ENCODE assay signal across 27 mouse cellular contexts in the genomic region with DNA sequence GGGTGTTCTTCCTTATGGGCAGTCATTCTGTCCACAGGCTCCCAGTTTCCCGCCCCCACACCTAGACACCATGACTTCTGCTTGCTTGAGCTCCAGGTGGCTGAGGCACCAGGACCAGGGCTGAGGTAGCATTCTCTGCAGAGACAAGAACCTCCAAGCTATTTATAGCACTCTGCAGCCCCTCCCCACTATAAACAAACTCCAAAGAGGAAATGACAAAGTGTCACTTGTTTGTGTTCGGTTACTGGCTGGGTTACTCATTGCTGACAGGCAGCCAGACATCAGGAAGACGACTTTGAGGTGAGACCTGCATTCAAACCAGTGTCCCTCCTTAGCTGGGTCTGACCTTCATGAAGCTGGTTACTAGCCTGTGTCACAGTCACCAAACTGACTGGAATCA. TPM values are rescaled to one million over a fixed set of nuclear protein-coding genes. Genes with fewer than 3 reads are reported as not detected.
DNase-seq lines count a peak whose midpoint lies in the region; ATAC-seq and TF ChIP-seq lines count a peak whose summit lies in the region.
"Had no signal": no experiment of that assay in that cellular context is flagged by ENCODE, and none has a peak within 500 bp of the region (broad histone marks: within the 10 kb centered on the region; RNA-seq: fewer than 3 reads in every experiment).

No protein-coding gene starts in this region.

- peak; percentile 55 for DNase-seq in lung, embryonic 14.5 days
- no peak for DNase-seq in lung, postnatal 0 days (ENCODE audit: low spot score)
- DNase-seq in thymus, postnatal 0 days (ENCODE audit: low spot score) = peak; percentile 50
- DNase-seq in thymus, postnatal 10 days (ENCODE audit: low spot score in 2 of 2) = no peak
- peak; percentile 49 for DNase-seq in thymus, postnatal 14 days
- DNase-seq in kidney, adult 2 months = no peak
- no peak for DNase-seq in hindbrain, embryonic 10.5 days (ENCODE audit: low spot score)
- no peak for DNase-seq in spleen, adult 12 weeks (ENCODE audit: low spot score)
- DNase-seq: adrenal gland, postnatal 36 days; cerebellum, adult 2 months; cerebellum, postnatal 14 days; gastrocnemius, postnatal 10 days; heart, postnatal 14 days; kidney, postnatal 25 days; liver, embryonic 13.5 days; right cerebral cortex, postnatal 4 days had no signal

- H3K4me1 ChIP-seq in lung, embryonic 14.5 days (ENCODE audit: insufficient read depth) = peaks cover 4% of the 10 kb centered on the region; the same call in 1 of the 2 replicates
- no peaks in the 10 kb centered on the region for H3K4me1 ChIP-seq in lung, postnatal 0 days (ENCODE audit: insufficient read depth, low read depth, low read length)
- H3K4me1 ChIP-seq in kidney, adult 2 months (ENCODE audit: control insufficient read depth, insufficient read depth, low read length) = no peaks in the 10 kb centered on the region
- peaks cover 8% of the 10 kb centered on the region for H3K4me1 ChIP-seq in hindbrain, embryonic 10.5 days (replicated peaks)

- TF ChIP-seq POLR2A in kidney, adult 2 months (IDR thresholded peaks at IDR 0.05; ENCODE audit: low read depth, low read length) = no peak

- no peak overlapping the region for H3K4me3 ChIP-seq in lung, embryonic 14.5 days (ENCODE audit: low read depth, low read length)
- H3K4me3 ChIP-seq in lung, postnatal 0 days (ENCODE audit: low read depth, low read length) = no peak overlapping the region
- H3K4me3 ChIP-seq in kidney, adult 2 months (ENCODE audit: insufficient read depth, low read depth, low read length) = no peak overlapping the region
- H3K4me3 ChIP-seq in hindbrain, embryonic 10.5 days = no peak overlapping the region
- H3K4me3 ChIP-seq: embryonic facial prominence, embryonic 10.5 days; embryonic facial prominence, embryonic 15.5 days; forebrain, embryonic 13.5 days; hindbrain, embryonic 12.5 days; limb, embryonic 10.5 days; limb, embryonic 15.5 days; liver, embryonic 13.5 days; lung, embryonic 15.5 days; midbrain, embryonic 13.5 days; neural tube, embryonic 13.5 days had no signal

- no peak overlapping the region for H3K4me2 ChIP-seq in lung, embryonic 14.5 days
- H3K4me2 ChIP-seq in lung, postnatal 0 days (replicated peaks; ENCODE audit: low read depth, low read length) = no peak overlapping the region
- H3K4me2 ChIP-seq: embryonic facial prominence, embryonic 15.5 days; forebrain, embryonic 13.5 days; hindbrain, embryonic 12.5 days; limb, embryonic 15.5 days; liver, embryonic 13.5 days; lung, embryonic 15.5 days; midbrain, embryonic 13.5 days; neural tube, embryonic 13.5 days had no signal

- no peak overlapping the region for H3K27ac ChIP-seq in lung, embryonic 14.5 days (ENCODE audit: low read depth)
- no peak overlapping the region for H3K27ac ChIP-seq in lung, postnatal 0 days (ENCODE audit: low read length)
- H3K27ac ChIP-seq in kidney, adult 2 months (ENCODE audit: insufficient read depth, low read depth, low read length) = no peak overlapping the region
- H3K27ac ChIP-seq in hindbrain, embryonic 10.5 days = no peak overlapping the region
- H3K27ac ChIP-seq: embryonic facial prominence, embryonic 10.5 days; embryonic facial prominence, embryonic 15.5 days; forebrain, embryonic 13.5 days; hindbrain, embryonic 12.5 days; hindbrain, postnatal 0 days; limb, embryonic 10.5 days; limb, embryonic 15.5 days; liver, embryonic 13.5 days; lung, embryonic 15.5 days; midbrain, embryonic 13.5 days; neural tube, embryonic 13.5 days had no signal

- WGBS in lung, embryonic 14.5 days = 15% methylated on average over 3 of the region's 3 CpGs
- 30% methylated on average over 3 of the region's 3 CpGs for WGBS in lung, postnatal 0 days
- 34% methylated on average over 3 of the region's 3 CpGs for WGBS in kidney, adult 2 months
- 70% methylated on average over 3 of the region's 3 CpGs for WGBS in hindbrain, embryonic 10.5 days

- no peaks in the 10 kb centered on the region for H3K9me3 ChIP-seq in lung, embryonic 14.5 days (ENCODE audit: low read depth, low read length)
- H3K9me3 ChIP-seq in lung, postnatal 0 days (ENCODE audit: low read length) = no peaks in the 10 kb centered on the region
- no peaks in the 10 kb centered on the region for H3K9me3 ChIP-seq in hindbrain, embryonic 10.5 days
- H3K9me3 ChIP-seq: embryonic facial prominence, embryonic 10.5 days; embryonic facial prominence, embryonic 15.5 days; forebrain, embryonic 13.5 days; hindbrain, embryonic 12.5 days; limb, embryonic 10.5 days; limb, embryonic 15.5 days; liver, embryonic 13.5 days; lung, embryonic 15.5 days; midbrain, embryonic 13.5 days; neural tube, embryonic 13.5 days had no signal

- 0 out of 2 replicates have a peak, but pooled peaks have one; percentile 13 for ATAC-seq in lung, embryonic 14.5 days (ENCODE audit: insufficient read depth)
- no peak for ATAC-seq in lung, postnatal 0 days
- ATAC-seq: forebrain, embryonic 13.5 days; hindbrain, postnatal 0 days; intestine, postnatal 0 days; midbrain, embryonic 13.5 days had no signal

- H3K27me3 ChIP-seq in lung, embryonic 14.5 days (ENCODE audit: insufficient read depth, low read length) = no peaks in the 10 kb centered on the region
- no peaks in the 10 kb centered on the region for H3K27me3 ChIP-seq in lung, postnatal 0 days (replicated peaks; ENCODE audit: insufficient read depth, low read length)
- no peaks in the 10 kb centered on the region for H3K27me3 ChIP-seq in kidney, adult 2 months (replicated peaks; ENCODE audit: control insufficient read depth, insufficient read depth, low read length)
- no peaks in the 10 kb centered on the region for H3K27me3 ChIP-seq in hindbrain, embryonic 10.5 days (ENCODE audit: insufficient read depth, poor library complexity, severe bottlenecking)
- H3K27me3 ChIP-seq: forebrain, embryonic 13.5 days; hindbrain, embryonic 12.5 days; limb, embryonic 15.5 days; liver, embryonic 13.5 days; midbrain, embryonic 13.5 days; neural tube, embryonic 13.5 days had no signal

- no peak for TF ChIP-seq CTCF in lung, embryonic 14.5 days (IDR thresholded peaks at IDR 0.05; ENCODE audit: low read depth)
- TF ChIP-seq CTCF in lung, postnatal 0 days (IDR thresholded peaks at IDR 0.05) = no peak
- no peak for TF ChIP-seq CTCF in kidney, adult 2 months (conservative IDR thresholded peaks at IDR 0.05; ENCODE audit: insufficient read depth, insufficient read length, low read depth, low read length)

- no peak overlapping the region for H3K9ac ChIP-seq in lung, embryonic 14.5 days
- no peak overlapping the region for H3K9ac ChIP-seq in lung, postnatal 0 days (replicated peaks; ENCODE audit: low read depth)
- H3K9ac ChIP-seq: embryonic facial prominence, embryonic 15.5 days; forebrain, embryonic 13.5 days; hindbrain, embryonic 12.5 days; limb, embryonic 15.5 days; liver, embryonic 13.5 days; lung, embryonic 15.5 days; midbrain, embryonic 13.5 days; neural tube, embryonic 13.5 days had no signal

- no peaks in the 10 kb centered on the region for H3K36me3 ChIP-seq in lung, embryonic 14.5 days (ENCODE audit: insufficient read depth)
- H3K36me3 ChIP-seq in lung, postnatal 0 days (ENCODE audit: insufficient read depth, low read length) = no peaks in the 10 kb centered on the region
- no peaks in the 10 kb centered on the region for H3K36me3 ChIP-seq in kidney, adult 2 months (ENCODE audit: control insufficient read depth, insufficient read depth, low read length)
- H3K36me3 ChIP-seq in hindbrain, embryonic 10.5 days = peaks cover 15% of the 10 kb centered on the region
- H3K36me3 ChIP-seq: liver, embryonic 13.5 days; lung, embryonic 15.5 days had no signal

- TF ChIP-seq EP300 in lung, postnatal 0 days (IDR thresholded peaks at IDR 0.05) = no peak

RNA-seq across cellular contexts. Expression of a gene that starts 23.5 kb away (rescaled TPM):
- polyA plus RNA-seq in lung, embryonic 14.5 days (2014; fragmentation: Nextera tagmentation; extraction: Ambion mirVana) = 0.07 TPM in 1 of 2 replicates, not detected in the other
- polyA plus RNA-seq in lung, postnatal 0 days (2015; fragmentation: Nextera tagmentation; extraction: Ambion mirVana) = 0.02 TPM in 1 of 2 replicates, not detected in the other
- 0.10 and 0.16 TPM in 2 replicates for polyA plus RNA-seq in thymus, postnatal 0 days (2015; fragmentation: Nextera tagmentation; extraction: Ambion mirVana)
- 0.26 and 0.28 TPM in 2 replicates for polyA plus RNA-seq in kidney, adult 2 months (2012; rRNA removed)
- polyA plus RNA-seq in hindbrain, embryonic 10.5 days (2016; fragmentation: Nextera tagmentation; extraction: Ambion mirVana) = 0.24 and 0.27 TPM in 2 replicates

RNA-seq across cellular contexts. Expression of a gene that starts 42.1 kb away (rescaled TPM):
- 3.1 and 4.8 TPM in 2 replicates for polyA plus RNA-seq in lung, embryonic 14.5 days (2014; fragmentation: Nextera tagmentation; extraction: Ambion mirVana)
- 1.4 TPM in 2 replicates for polyA plus RNA-seq in lung, postnatal 0 days (2015; fragmentation: Nextera tagmentation; extraction: Ambion mirVana)
- 0.94 and 0.99 TPM in 2 replicates for polyA plus RNA-seq in thymus, postnatal 0 days (2015; fragmentation: Nextera tagmentation; extraction: Ambion mirVana)
- 16.1 and 19.2 TPM in 2 replicates for polyA plus RNA-seq in kidney, adult 2 months (2012; rRNA removed)
- 3.8 and 4.1 TPM in 2 replicates for polyA plus RNA-seq in hindbrain, embryonic 10.5 days (2016; fragmentation: Nextera tagmentation; extraction: Ambion mirVana)

Comparison
In these comparisons a context has a peak if more than half of its experiments do, and no peak if none do; other contexts are left out.
1. DNase-seq: peak in lung, embryonic 14.5 days (single experiment), thymus, postnatal 0 days (single experiment) and thymus, postnatal 14 days (single experiment); none in lung, postnatal 0 days (single experiment), thymus, postnatal 10 days (0 of 2), kidney, adult 2 months (single experiment), hindbrain, embryonic 10.5 days (single experiment) and spleen, adult 12 weeks (single experiment).